Mouse (Mus musculus): ENCODE data around the gene Lat. TPM values are rescaled to one million over a fixed set of nuclear protein-coding genes. Genes with fewer than 3 reads are reported as not detected.

Lat gene
- total and polyA plus RNA-seq, 3 experiments: 0.62 to 1.2 TPM; not detected in 1

- TF ChIP-seq MYC (IDR thresholded peaks at IDR 0.05; ENCODE audit: low read depth, low read length) (0 out of 2 replicates have a peak, but pooled peaks have one; percentile 24), GABPA (IDR thresholded peaks at IDR 0.05; ENCODE audit: low read depth, low read length) (0 out of 2 replicates have a peak, but pooled peaks have one; percentile 34), MAX (IDR thresholded peaks at IDR 0.05; ENCODE audit: low read length) (no peak; the same call in 1 of the 2 replicates), POLR2AphosphoS2 (IDR thresholded peaks at IDR 0.05; ENCODE audit: low read length) (no peak), BHLHE40 (IDR thresholded peaks at IDR 0.05; ENCODE audit: borderline replicate concordance, low read depth, low read length) (peak; percentile 78)
Measured at GRCm38 (mm10) chr7:126356793-126357591, 12.4 kb downstream of the Lat start (continued).

GRCm38 (mm10) chr7:126355847-126356597 is 13.3 kb downstream of the Lat start:
- H3K4me3 ChIP-seq (ENCODE audit: control insufficient read depth in 1 of 2, insufficient read depth in 1 of 2, low read depth in 2 of 2, low read length in 2 of 2): peak overlapping the region; percentile 48 to 58
- no peaks in the 10 kb centered on the region; the same call in 1 of the 2 replicates for H3K79me2 ChIP-seq (ENCODE audit: control insufficient read depth, insufficient read depth, low read length, poor library complexity)
- peak overlapping the region; percentile 99 for H3K27ac ChIP-seq (ENCODE audit: control insufficient read depth, low read depth, low read length)
- peaks cover 0 to 23% of the 10 kb centered on the region in 2 experiments; a peak in 2 of 4 replicates for H3K36me3 ChIP-seq (ENCODE audit: control insufficient read depth in 1 of 2, insufficient read depth in 2 of 2, low read length in 2 of 2)
- peak overlapping the region; percentile 82 for H3K9ac ChIP-seq (ENCODE audit: control insufficient read depth, low read depth, low read length, poor library complexity, severe bottlenecking)
- peak; percentile 77 for DNase-seq (ENCODE audit: low read depth, low spot score)
- TF ChIP-seq HCFC1 (IDR thresholded peaks at IDR 0.05; ENCODE audit: low read depth, low read length) (no peak), E2F4 (IDR thresholded peaks at IDR 0.05; ENCODE audit: borderline replicate concordance, low read depth, low read length) (no peak), UBTF (IDR thresholded peaks at IDR 0.05; ENCODE audit: borderline replicate concordance, insufficient read depth, low read depth, low read length) (no peak), JUND (IDR thresholded peaks at IDR 0.05; ENCODE audit: low read depth, low read length) (no peak), RAD21 (IDR thresholded peaks at IDR 0.05; ENCODE audit: low read depth, low read length) (no peak), SMC3 (IDR thresholded peaks at IDR 0.05; ENCODE audit: low read depth, low read length) (no peak), EP300 (IDR thresholded peaks at IDR 0.05; ENCODE audit: low read depth in 1 of 2, low read length in 2 of 2) (no peak; a peak in 1 of 4 replicates), POLR2AphosphoS5 (IDR thresholded peaks at IDR 0.05; ENCODE audit: borderline replicate concordance, low read depth, low read length) (no peak), TAL1 (IDR thresholded peaks at IDR 0.05; ENCODE audit: low read length) (no peak), USF1 (IDR thresholded peaks at IDR 0.05; ENCODE audit: low read depth, low read length) (no peak), TCF12 (IDR thresholded peaks at IDR 0.05; ENCODE audit: low read depth, low read length) (no peak), GATA1 (IDR thresholded peaks at IDR 0.05; ENCODE audit: low read depth, low read length) (no peak)
- no peaks in the 10 kb centered on the region for H3K9me3 ChIP-seq (replicated peaks; ENCODE audit: insufficient read depth, low read length)
- no peaks in the 10 kb centered on the region for H3K27me3 ChIP-seq (ENCODE audit: control insufficient read depth in 1 of 2, insufficient read depth in 2 of 2, low read length in 2 of 2)
- peaks cover 5 to 37% of the 10 kb centered on the region in 2 experiments for H3K4me1 ChIP-seq (ENCODE audit: control insufficient read depth in 1 of 2, insufficient read depth in 2 of 2, low read length in 2 of 2)
